Mouse (Mus musculus): ENCODE results near the gene Ripor2.

DNA sequence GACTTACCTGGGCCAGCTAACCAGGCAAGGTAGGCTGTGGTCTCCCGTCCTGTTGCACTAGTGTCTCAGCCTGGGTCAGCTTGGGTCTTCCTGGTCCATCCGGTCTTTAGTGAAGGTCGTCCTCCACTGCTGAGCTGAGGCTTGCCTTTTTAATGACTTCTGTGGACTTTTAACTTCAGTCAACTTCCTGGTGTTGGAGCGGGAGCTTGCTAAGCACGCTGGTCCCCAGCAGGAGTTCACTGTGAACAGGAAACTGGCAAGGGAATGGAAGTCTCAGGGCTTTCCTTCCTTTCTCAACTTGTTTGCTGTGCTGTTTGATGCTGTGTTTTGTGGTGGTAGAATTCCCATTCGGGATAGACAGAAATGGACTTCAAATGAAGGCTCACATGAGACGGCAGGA is 135.7 kb downstream of the Ripor2 start:
- TF ChIP-seq CTCF (IDR thresholded peaks at IDR 0.05) (no peak), EP300 (IDR thresholded peaks at IDR 0.05) (no peak)
